Mouse (Mus musculus) ES-E14 (cell line): ENCODE data around the gene Zfp704.

Experiments used
- CHD2 ChIP-seq: IDR thresholded peaks from 2 replicates; pipeline ENCODE4 v1.6.1; 2014; ENCODE audit warnings: mild to moderate bottlenecking, low read depth, low read length, inconsistent platforms
- HCFC1 ChIP-seq: IDR thresholded peaks from 2 replicates; pipeline ENCODE4 v1.6.1; 2012; ENCODE audit warnings: low read length, inconsistent platforms, borderline replicate concordance; ENCODE audit not compliant: insufficient read depth
- MAFK ChIP-seq: IDR thresholded peaks from 2 replicates; pipeline ENCODE4 v1.6.1; 2014; ENCODE audit warnings: mild to moderate bottlenecking, low read depth, low read length, inconsistent platforms; ENCODE audit not compliant: insufficient read depth
- ZC3H11A ChIP-seq: IDR thresholded peaks from 2 replicates; pipeline ENCODE4 v1.6.1; 2012; ENCODE audit warnings: low read depth, mild to moderate bottlenecking, inconsistent platforms, low read length, borderline replicate concordance
- ZNF384 ChIP-seq: IDR thresholded peaks from 2 replicates; pipeline ENCODE4 v1.6.1; 2012; ENCODE audit warnings: low read depth, low read length, inconsistent platforms

DNA sequence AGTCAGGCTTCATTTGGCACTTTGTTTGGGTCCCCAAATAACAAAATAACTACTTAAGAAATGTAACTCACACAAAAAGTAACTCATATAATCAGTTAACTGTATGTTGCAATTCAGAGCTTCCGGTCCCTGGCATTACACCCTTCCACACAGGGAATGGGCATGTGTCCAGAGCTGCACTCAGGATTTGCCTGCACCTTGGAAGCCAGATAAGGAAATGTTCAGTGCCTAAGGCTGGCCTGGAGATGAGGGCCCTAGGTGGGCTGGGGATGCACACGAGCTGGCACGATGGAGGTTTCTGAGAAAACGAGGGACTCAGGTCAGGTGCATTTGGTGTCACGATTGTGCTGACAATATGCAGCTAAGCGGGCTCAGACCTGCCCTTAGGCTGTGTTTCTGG is 173.6 kb downstream of the Zfp704 start:
- TF ChIP-seq MAFK (no peak), HCFC1 (no peak), ZC3H11A (no peak), ZNF384 (no peak), CHD2 (no peak)
